Comparison of ENCODE assay signal across 11 mouse cellular contexts in the genomic region with DNA sequence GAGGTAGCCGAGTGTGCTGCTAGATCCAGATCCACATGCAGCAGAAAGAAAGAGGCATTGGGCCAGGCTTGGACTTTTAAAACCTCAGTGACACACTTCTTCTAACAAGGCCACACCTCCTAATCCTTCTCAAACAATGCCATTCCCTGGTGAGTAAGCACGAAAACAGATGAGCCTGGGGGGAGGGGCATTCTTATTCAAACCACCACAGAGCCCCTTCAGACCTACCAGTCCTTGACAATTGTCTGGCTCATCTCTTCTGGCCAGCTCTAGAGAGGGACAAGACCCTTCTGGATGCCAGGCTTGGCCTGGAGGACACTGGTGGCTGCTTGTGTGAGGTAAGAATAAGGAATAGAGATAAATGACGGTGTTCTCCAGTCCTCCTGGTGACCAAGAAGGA. TPM values are rescaled to one million over a fixed set of nuclear protein-coding genes. Genes with fewer than 3 reads are reported as not detected.
DNase-seq lines count a peak whose midpoint lies in the region; ATAC-seq and TF ChIP-seq lines count a peak whose summit lies in the region.
"Had no signal": no experiment of that assay in that cellular context is flagged by ENCODE, and none has a peak within 500 bp of the region (broad histone marks: within the 10 kb centered on the region; RNA-seq: fewer than 3 reads in every experiment).

No protein-coding gene starts in this region.

- no peak for ATAC-seq in liver, embryonic 13.5 days (ENCODE audit: low read depth)
- no peak for ATAC-seq in liver, embryonic 12.5 days
- peak; percentile 8; the same call in 1 of the 2 replicates for ATAC-seq in hindbrain, postnatal 0 days

- H3K4me3 ChIP-seq in liver, embryonic 13.5 days (replicated peaks): no peak overlapping the region
- no peak overlapping the region for H3K4me3 ChIP-seq in liver, embryonic 12.5 days
- no peak overlapping the region for H3K4me3 ChIP-seq in hindbrain, postnatal 0 days (ENCODE audit: low read length)
- H3K4me3 ChIP-seq: left cerebral cortex, adult 2 months had no signal

- H3K36me3 ChIP-seq in liver, embryonic 13.5 days: peaks cover 58% of the 10 kb centered on the region
- peaks cover 75% of the 10 kb centered on the region for H3K36me3 ChIP-seq in liver, embryonic 12.5 days
- no peaks in the 10 kb centered on the region for H3K36me3 ChIP-seq in hindbrain, postnatal 0 days (ENCODE audit: insufficient read depth, low read length)

- intact Hi-C loops in heart, postnatal 14 days (cut with DNase I): no loop called here

- no peaks in the 10 kb centered on the region for H3K27me3 ChIP-seq in liver, embryonic 13.5 days
- H3K27me3 ChIP-seq in liver, embryonic 12.5 days (replicated peaks): no peaks in the 10 kb centered on the region
- H3K27me3 ChIP-seq in hindbrain, postnatal 0 days (ENCODE audit: insufficient read depth, low read length): no peaks in the 10 kb centered on the region

- 0 out of 2 replicates have a peak overlapping the region, but pooled peaks have one; percentile 24 for H3K27ac ChIP-seq in liver, embryonic 13.5 days
- no peak overlapping the region for H3K27ac ChIP-seq in liver, embryonic 12.5 days
- H3K27ac ChIP-seq in hindbrain, postnatal 0 days: peak overlapping the region; percentile 29; the same call in 1 of the 2 replicates
- H3K27ac ChIP-seq: left cerebral cortex, adult 2 months had no signal

- H3K4me2 ChIP-seq in liver, embryonic 13.5 days: no peak overlapping the region
- no peak overlapping the region for H3K4me2 ChIP-seq in liver, embryonic 12.5 days
- H3K4me2 ChIP-seq in hindbrain, postnatal 0 days (ENCODE audit: low read depth, low read length): no peak overlapping the region

- WGBS in liver, embryonic 13.5 days (ENCODE audit: insufficient replicate concordance): 88% methylated on average over 3 of the region's 3 CpGs
- WGBS in liver, embryonic 12.5 days (ENCODE audit: insufficient replicate concordance): 88% methylated on average over 3 of the region's 3 CpGs
- 48% methylated on average over 3 of the region's 3 CpGs for WGBS in hindbrain, postnatal 0 days

- no peak overlapping the region for H3K9ac ChIP-seq in liver, embryonic 13.5 days
- no peak overlapping the region for H3K9ac ChIP-seq in liver, embryonic 12.5 days
- H3K9ac ChIP-seq in hindbrain, postnatal 0 days (replicated peaks; ENCODE audit: low read length): no peak overlapping the region

- peak; percentile 91 for DNase-seq in heart, adult 11 months
- no peak for DNase-seq in heart, postnatal 14 days
- DNase-seq in liver, embryonic 13.5 days: no peak
- DNase-seq in Muller cell, postnatal 12 days (ENCODE audit: inconsistent ontology term): peak; percentile 85
- no peak for DNase-seq in hindbrain, postnatal 0 days (ENCODE audit: low spot score)
- no peak for DNase-seq in adrenal gland, postnatal 14 days
- DNase-seq: cerebellum, adult 8-10 months; gastrocnemius, postnatal 25 days had no signal

- H3K9me3 ChIP-seq in liver, embryonic 13.5 days (replicated peaks): no peaks in the 10 kb centered on the region
- peaks cover 7% of the 10 kb centered on the region; the same call in 1 of the 2 replicates for H3K9me3 ChIP-seq in liver, embryonic 12.5 days (replicated peaks)
- H3K9me3 ChIP-seq in hindbrain, postnatal 0 days (ENCODE audit: low read length): no peaks in the 10 kb centered on the region

- peaks cover 92% of the 10 kb centered on the region for H3K4me1 ChIP-seq in liver, embryonic 13.5 days (replicated peaks)
- peaks cover 89% of the 10 kb centered on the region for H3K4me1 ChIP-seq in liver, embryonic 12.5 days
- peaks cover 44% of the 10 kb centered on the region for H3K4me1 ChIP-seq in hindbrain, postnatal 0 days (ENCODE audit: insufficient read depth, low read length)

- TF ChIP-seq CTCF in hindbrain, postnatal 0 days (IDR thresholded peaks at IDR 0.05; ENCODE audit: low read depth): no peak

RNA-seq across cellular contexts. Expression of a gene that starts 32.1 kb away (rescaled TPM):
- total RNA-seq in heart, postnatal 14 days (2021): 10 to 100 TPM; 15.7 to 16.9 TPM
- polyA plus RNA-seq in liver, embryonic 13.5 days (2015; fragmentation: Nextera tagmentation; extraction: Ambion mirVana): 3.7 and 4.4 TPM in 2 replicates
- 6.9 and 8.0 TPM in 2 replicates for polyA plus RNA-seq in liver, embryonic 12.5 days (2016; fragmentation: Nextera tagmentation; extraction: Ambion mirVana)
- total RNA-seq in hindbrain, postnatal 0 days (2014; rRNA removed): 9.3 and 11.5 TPM in 2 replicates
- polyA plus RNA-seq in hindbrain, postnatal 0 days (2015; fragmentation: Nextera tagmentation; extraction: Ambion mirVana): 2.7 and 3.0 TPM in 2 replicates
- 18.7 and 25.7 TPM in 2 replicates for total RNA-seq in adrenal gland, postnatal 14 days (2021)

RNA-seq across cellular contexts. Expression of a gene that starts 38.2 kb away (rescaled TPM):
- total RNA-seq in heart, postnatal 14 days (2021): under 1 TPM; 0.17 to 0.31 TPM
- polyA plus RNA-seq in liver, embryonic 13.5 days (2015; fragmentation: Nextera tagmentation; extraction: Ambion mirVana): 0.14 TPM in 1 of 2 replicates, not detected in the other
- polyA plus RNA-seq in liver, embryonic 12.5 days (2016; fragmentation: Nextera tagmentation; extraction: Ambion mirVana): 0.08 and 0.20 TPM in 2 replicates
- 2.5 and 3.8 TPM in 2 replicates for total RNA-seq in hindbrain, postnatal 0 days (2014; rRNA removed)
- polyA plus RNA-seq in hindbrain, postnatal 0 days (2015; fragmentation: Nextera tagmentation; extraction: Ambion mirVana): 4.2 and 4.5 TPM in 2 replicates
- total RNA-seq in adrenal gland, postnatal 14 days (2021): 0.30 and 0.44 TPM in 2 replicates
- polyA plus RNA-seq: kidney, adult 2 months had no signal

Comparison
In these comparisons a context has a peak if more than half of its experiments do, and no peak if none do; other contexts are left out.
1. DNase-seq: peak in heart, adult 11 months (single experiment) and Muller cell, postnatal 12 days (single experiment); none in heart, postnatal 14 days (0 of 2), liver, embryonic 13.5 days (single experiment), hindbrain, postnatal 0 days (single experiment) and adrenal gland, postnatal 14 days (single experiment).